Mouse (Mus musculus) neural tube, postnatal 0 days (tissue): ENCODE results near the gene Gm42517. TPM values are rescaled to one million over a fixed set of nuclear protein-coding genes. Genes with fewer than 3 reads are reported as not detected.

Source experiments
- polyA plus RNA-seq: library from polyadenylated mRNA; unstranded; fragments of >200 nt; fragmentation: Nextera tagmentation; extraction: Ambion mirVana; gene quantifications from 2 replicates; pipeline ENCODE4 v1.2.1, GENCODE M21; 2015

The Gm42517 gene
- polyA plus RNA-seq: 8.0 and 12.2 TPM in 2 replicates

GRCm38 (mm10) chr5:108367871-108368332 is at the start of gene Gm42517:
Gene Gm42517 (minus strand): TSS chr5:108367922.

GRCm38 (mm10) chr5:108388201-108388600 is 20.5 kb upstream of the Gm42517 start, which contains the start of gene Pde6b:
Gene Pde6b (plus strand): TSS chr5:108388391.

Other genes with a start within 250 kb of the Gm42517 start
- gene Tmed5, start 235.3 kb downstream of the Gm42517 start, polyA plus RNA-seq: 28.6 and 30.2 TPM in 2 replicates
- 2.2 TPM in 2 replicates for gene Ccdc18, start 235.0 kb downstream of the Gm42517 start, polyA plus RNA-seq
- 33.3 and 36.1 TPM in 2 replicates for gene Dr1, start 99.0 kb downstream of the Gm42517 start, polyA plus RNA-seq
- gene Pigg, start 55.3 kb downstream of the Gm42517 start, polyA plus RNA-seq: 2.6 and 3.1 TPM in 2 replicates
- 0.09 and 0.28 TPM in 2 replicates for gene Pde6b, start 20.5 kb upstream of the Gm42517 start, polyA plus RNA-seq
- 608 and 702 TPM in 2 replicates for gene Atp5k, start 66.5 kb upstream of the Gm42517 start, polyA plus RNA-seq
- gene Mfsd7a, start 81.0 kb upstream of the Gm42517 start, polyA plus RNA-seq: 0.09 TPM in 2 replicates
- 13.3 and 14.5 TPM in 2 replicates for gene Pcgf3, start 93.3 kb upstream of the Gm42517 start, polyA plus RNA-seq
- gene Cplx1, start 182.1 kb upstream of the Gm42517 start, polyA plus RNA-seq: 402 and 444 TPM in 2 replicates